Mouse (Mus musculus) right cerebral cortex, adult 18-20 months (tissue): Measurements from ENCODE around the gene 2310061I04Rik.

Experiments
- DNase-seq: peaks from one replicate; pipeline ENCODE4 v3.0.0; 2022; ENCODE audit warnings: mixed read lengths

Gene 2310061I04Rik

DNA sequence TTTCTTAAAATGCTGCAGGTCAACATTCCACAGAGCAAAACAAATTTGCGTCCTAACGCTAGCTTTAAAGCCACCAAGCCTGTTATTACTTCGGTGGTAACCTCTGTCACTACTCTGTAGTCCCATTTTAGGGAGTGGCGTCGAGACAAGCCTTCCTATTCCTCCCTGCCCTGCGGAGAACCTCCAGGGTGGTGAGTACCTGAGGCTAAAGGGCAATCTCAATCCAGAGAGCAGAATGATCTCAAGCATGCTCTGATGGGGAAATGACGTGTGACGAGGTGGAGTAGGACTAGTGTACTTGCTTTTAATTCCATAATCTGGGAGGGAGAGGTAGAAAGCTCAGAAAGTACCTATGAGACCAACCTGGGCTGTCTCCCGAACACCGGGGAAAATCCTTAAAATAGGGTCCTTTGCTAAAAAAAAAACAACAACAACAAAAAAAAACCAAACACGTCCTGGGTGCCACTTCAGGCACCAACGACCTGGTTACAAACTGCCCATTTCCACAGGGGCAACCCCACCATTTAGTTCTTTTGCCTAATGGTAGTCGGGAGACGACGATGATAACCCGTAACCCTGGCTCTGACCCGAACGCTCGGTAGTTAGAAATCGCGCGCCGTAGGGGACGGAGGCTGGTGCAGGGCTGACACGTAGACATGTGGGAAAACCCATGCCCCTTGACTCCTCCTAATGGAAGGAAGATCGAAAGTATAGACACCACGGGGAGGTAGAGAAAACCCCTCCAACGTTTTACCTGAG is 18.5 kb upstream of the 2310061I04Rik start:
- DNase-seq: no peak

- no peak for DNase-seq
These were observed 17.7 kb upstream of the 2310061I04Rik start for GRCm38 (mm10) chr17:35914975-35915374.

- peak; percentile 94 for DNase-seq
These were observed 12.7 kb upstream of the 2310061I04Rik start, which contains the start of gene Atat1 for GRCm38 (mm10) chr17:35909919-35910369. TSS of gene Atat1 (minus strand) at chr17:35910075.

DNA sequence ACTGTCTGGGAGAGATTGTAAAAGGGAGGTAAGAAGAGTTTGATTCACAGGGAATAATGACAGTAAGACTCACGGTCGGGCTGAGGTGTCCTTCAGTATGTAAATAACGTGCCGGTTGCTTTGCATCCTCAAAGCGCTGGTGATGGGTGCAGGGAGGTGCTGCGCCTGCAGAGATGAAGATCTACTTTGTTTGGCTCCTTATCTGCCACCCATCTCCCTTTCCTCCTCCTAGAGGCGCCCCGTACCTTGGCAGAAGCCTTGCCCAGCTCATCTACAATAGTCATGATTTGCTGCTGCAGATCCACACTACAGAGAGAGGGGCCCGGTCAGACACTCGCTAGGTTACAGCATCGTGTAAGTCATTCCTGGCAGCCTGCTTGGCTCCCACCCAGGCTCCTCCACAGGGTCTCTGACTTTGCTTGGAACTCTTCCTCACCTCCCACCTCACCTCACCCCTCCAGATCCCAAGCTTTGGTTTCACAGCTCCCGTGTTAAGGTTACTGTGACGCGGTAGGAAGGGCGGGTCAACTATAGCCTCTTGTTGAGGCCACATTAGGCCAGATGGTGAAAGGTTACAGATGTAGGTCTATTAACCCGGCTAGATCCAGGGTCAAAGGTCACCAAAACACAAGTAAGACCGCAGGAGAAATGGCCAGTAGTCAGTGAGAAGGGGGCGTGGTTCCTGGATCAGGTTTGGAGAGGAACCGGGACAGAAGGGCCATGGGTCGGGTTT is 12.1 kb upstream of the 2310061I04Rik start:
- no peak for DNase-seq

DNA sequence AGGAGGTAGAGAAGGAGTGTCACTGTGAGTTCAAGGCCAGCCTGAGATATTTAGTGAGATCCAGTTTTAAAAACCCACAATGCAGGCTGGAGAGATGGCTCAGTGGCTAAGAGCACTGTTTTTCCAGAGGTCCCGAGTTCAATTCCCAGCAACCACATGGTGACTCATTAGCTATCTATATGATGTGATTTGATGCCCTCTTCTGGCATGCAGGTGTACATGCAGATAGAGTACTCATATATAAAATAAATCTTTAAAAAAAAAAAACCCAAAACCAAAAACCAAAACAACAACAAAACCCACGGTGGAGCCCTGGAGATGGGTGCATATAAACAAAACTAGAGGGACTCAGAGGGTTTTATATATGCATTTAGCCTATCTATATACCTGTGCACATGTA is 10.4 kb upstream of the 2310061I04Rik start:
- DNase-seq: no peak

DNA sequence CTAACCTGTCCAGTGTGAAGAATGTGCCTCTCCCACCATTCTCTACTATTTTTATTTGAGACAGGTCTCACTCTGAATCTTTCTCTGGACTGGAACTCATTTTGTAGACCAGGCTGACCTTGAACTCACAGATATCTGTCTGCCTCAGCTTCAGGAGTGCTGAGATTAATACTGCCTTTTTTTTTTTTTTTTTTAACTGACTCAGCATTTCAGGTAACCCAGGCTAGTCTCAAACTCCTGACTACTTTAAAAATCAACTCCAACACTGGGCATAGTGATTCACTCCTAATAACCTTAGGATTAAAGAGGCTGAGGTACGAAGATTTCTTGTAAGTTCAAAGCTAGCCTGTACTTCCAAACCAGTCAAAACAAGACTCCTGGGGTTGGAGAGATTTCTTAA is 8.4 kb upstream of the 2310061I04Rik start:
- no peak for DNase-seq

DNA sequence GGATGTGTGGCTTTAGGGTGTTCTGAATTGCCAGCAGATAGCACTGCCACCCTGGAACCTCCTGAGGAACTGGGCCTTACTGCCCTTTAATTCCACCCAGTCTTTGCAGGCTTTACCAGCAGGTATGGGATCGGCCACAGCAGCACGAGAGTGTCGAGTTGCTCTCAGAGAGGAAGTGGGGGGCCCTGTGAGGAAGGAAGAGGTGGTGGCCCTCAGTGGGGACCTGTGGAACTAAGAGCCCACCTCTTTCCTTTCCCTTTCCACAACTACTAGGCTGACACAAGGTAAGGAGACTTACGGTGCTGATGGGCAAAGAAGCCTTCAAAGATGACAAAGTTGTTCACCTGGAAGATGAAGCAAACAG is 6.7 kb upstream of the 2310061I04Rik start:
- DNase-seq: no peak

DNA sequence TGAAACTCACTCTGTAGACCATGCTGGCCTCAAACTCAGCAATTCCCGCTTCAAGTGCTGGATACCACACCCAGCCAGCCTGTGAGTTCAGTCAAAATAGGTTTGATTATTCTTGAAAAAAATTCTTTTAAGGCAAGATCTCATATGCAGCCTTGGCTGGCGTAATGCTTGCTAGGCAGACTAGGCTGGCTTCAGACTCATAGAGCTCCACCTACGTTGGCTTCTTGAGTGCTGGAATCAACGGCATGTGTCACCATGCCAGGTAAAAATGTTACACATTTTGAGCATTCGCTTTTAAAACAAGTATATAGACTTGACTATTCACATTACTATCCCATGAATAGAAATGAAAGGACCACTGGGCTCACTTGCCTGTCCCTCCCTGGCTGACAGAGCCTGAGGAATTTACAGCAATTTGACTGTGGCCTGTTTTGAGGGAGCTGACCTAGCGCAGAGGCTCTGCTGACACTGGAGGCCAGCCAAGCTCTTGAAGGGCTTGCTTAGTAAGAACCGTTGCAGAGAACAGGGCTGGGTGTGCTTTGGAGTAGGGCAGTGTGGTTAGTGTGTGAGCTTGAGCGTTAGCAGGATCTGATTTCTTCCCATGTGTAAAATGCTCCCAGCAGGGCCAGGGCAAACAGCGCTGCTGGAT is 6.2 kb upstream of the 2310061I04Rik start:
- DNase-seq: no peak

DNA sequence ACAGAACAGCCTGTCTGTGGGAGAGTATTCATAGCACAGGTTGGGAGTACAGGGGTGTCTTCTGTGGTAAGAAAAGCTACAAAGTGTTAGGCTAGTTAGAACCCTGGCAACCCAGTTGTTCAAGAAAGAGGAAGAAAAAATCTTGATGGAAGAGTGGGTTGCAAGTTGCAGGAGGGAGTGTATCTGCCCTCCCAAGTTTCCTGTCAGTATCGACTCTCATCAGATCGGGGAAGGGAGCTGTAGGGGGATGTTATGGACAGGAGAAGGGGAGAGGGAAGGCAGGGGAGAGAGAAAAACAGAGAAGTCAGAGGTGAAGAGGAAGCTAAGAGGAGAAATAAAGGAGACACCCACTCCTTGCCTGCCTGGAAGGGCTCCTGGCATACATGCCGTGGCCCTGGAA is 3.4 kb upstream of the 2310061I04Rik start:
- no peak for DNase-seq

DNA sequence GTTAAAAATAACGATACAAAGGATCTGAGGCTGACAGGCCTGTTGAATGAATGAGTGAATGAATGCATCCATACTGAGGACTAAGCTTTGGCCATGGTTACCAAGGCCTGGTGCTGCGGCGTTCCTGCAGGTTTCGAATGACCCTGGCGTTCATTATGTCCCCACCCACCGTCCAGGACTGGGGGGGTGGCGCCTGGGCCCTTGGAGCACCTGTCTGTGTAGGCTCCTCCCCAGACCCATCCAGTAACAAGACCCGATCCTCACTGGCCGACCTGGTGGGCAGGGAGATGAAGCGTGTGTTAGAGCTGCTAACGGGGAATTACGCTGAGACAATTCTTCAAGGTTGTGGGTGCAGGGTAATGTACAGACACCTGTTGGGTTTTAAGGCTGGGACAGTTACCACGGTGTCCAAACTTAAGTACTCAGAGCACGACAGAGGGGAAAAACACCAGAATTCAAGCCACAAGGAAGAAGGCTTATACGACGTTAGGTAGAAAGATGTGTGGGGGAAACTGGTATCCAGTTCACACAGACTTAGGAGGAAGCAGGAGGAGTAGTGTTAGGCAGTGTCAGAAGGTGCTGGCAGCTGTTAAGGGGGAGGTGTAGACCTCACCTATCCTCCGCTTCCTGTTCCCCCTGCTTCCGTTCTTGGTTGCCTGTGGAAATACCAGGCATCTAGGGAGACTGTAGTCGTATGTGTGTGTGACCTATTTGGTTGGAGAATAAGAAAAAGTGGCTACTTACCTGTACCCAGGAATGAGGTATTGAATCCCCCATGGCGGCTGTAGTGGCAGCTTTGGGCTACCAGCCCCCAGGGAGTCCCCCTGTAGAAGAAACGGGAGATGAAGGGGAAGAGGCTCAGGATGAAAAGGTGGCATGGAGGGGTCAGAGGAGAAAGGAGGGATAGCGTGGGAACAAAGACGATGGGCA is 678 bp upstream of the 2310061I04Rik start:
- no peak for DNase-seq

- DNase-seq: no peak
These were observed 9.5 kb downstream of the 2310061I04Rik start for GRCm38 (mm10) chr17:35887725-35888124.

- DNase-seq: no peak
These were observed 13.5 kb downstream of the 2310061I04Rik start for GRCm38 (mm10) chr17:35883777-35884176.

GRCm38 (mm10) chr17:35882924-35883323 is 14.3 kb downstream of the 2310061I04Rik start:
- no peak for DNase-seq

DNA sequence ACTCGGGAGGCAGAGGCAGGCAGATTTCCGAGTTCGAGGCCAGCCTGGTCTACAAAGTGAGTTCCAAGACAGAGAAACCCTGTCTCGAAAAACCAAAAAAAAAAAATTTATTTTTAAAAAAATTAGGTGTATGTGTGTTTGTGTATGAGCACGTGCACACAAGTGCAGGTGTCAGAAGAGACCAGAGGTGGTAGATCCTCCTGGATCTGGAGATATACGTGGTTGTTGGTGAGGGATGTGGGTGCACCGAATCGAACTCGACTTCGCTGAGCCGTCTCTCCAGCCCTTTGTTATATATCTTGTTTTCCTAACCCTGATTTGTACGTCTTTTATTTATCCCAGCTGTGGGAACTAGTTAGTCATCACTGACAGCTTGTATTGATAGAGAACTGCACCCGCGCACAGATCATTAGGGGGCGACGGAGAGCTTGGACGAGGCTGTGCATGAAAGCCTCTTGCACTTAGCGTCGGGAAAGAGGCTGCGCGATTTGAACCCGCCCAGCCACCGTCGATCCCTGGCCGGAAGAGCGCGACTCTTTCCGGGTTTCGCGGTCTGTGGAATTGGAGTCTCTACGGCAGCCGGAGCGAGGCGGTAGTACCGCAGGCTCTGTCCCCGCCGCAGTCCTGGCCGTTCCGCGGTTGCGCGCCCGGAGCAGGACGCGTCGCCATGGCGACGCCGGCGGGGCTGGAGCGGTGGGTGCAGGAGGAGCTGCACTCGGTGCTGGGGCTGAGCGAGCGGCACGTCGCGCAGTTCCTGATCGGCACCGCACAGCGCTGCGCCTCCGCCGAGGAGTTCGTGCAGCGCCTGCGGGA is 17.8 kb downstream of the 2310061I04Rik start, which contains the start of gene Dhx16:
Gene Dhx16 (plus strand): TSS at position 575 of the 813 bp plus-strand sequence.
- peak; percentile 97 for DNase-seq

- peak; percentile 73 for DNase-seq
These were observed 22.5 kb downstream of the 2310061I04Rik start for GRCm38 (mm10) chr17:35874721-35875120.

- peak; percentile 83 for DNase-seq
These were observed 23.3 kb downstream of the 2310061I04Rik start for GRCm38 (mm10) chr17:35873774-35874519.

DNA sequence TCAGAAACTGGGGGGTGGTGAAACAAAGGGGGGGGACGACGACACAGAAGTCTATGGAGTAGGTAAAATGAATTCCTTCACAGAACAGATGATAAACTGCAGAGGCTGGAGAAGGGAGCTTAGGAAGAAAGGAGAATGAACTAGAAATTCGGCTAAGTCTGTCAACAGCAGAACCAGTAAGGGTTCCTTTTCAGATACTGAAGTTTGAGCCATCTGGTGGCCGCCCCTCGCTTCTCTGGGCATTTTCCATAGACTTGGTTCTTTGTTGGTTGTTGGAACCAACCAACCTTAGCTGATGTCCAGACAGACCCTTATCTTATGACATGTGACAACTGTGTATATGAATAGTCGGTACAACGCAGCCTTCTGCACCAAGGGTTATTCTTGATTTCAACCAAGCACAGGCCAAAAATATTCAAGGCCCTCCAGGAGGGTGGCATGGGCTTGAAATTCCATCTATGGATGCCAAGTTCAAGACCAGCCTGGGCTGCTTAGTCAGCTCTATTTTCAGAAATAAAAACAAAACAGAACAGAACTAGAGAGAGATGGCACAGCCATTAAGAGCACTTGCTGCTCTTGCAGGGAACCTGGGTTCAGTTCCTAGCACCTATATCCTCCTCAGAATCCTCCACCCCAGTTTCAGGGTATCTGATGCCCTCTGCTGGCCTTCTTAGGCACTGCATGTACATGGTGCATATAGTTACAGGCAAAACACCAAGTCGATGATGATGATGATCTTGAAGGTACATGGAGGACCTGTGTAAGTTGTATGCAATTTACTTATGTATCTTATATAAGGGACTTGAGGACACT is 26.1 kb downstream of the 2310061I04Rik start:
- DNase-seq: no peak

- DNase-seq: no peak
These were observed 26.9 kb downstream of the 2310061I04Rik start for GRCm38 (mm10) chr17:35870151-35870883.
